Mouse (Mus musculus) T-helper 1 cell (primary cell): ENCODE results near the gene Acot13.
"Not testable (repeated sequence)": the region's sequence is repeated elsewhere in the genome, so short reads cannot be mapped to it uniquely, and the experiment has no call there.

Source experiments
- in situ Hi-C: fragments of 300-600 bp; cut with MboI, MseI; formaldehyde crosslinking; loops from one replicate; pipeline ENCODE4 v1.15.1; 2025; ENCODE audit warnings: high pct_unique_total_duplicates

The Acot13 gene

DNA sequence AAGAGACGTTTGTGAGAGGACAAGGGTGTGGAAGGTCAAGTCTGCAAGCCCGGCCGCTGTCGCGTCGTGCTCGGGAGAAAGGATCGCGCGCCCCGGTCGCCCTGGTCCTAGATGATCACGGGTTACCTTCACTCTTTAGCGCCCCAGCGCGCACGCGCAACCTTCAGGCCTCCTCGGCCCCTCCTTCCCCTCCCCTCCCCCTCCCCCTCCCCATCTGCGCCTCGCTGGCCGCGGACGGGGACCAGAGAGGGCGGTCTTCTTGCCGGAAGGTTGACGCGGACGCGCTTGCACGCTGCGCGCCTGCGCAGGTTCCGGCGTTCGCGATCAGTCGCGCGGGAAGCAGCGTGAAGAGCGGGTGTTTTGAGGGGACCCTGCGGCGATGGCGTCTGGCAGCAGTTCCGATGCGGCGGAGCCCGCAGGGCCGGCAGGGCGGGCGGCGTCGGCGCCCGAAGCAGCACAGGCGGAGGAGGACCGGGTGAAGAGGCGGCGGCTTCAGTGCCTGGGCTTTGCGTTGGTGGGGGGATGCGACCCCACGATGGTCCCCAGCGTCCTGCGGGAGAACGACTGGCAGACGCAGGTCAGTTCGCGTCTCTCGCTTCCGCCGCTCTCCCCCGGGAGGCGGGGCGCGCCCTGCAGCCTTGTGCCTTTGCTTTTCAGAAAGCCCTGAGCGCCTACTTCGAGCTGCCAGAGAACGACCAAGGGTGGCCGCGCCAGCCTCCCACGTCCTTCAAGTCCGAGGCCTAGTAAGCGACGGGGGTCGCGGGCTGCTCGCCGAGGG lies at the start of gene Acot13, which contains the start of gene Tdp2:
Gene Acot13, minus strand, starts transcription at position 188 of the 778 bp plus-strand sequence.
Gene Tdp2, plus strand, starts transcription at position 327 of the 778 bp plus-strand sequence.
- in situ Hi-C loops: no loop called here

GRCm38 (mm10) chr13:24880704-24881103 lies 49.4 kb upstream of the Acot13 start:
- in situ Hi-C loops: no loop called here

DNA sequence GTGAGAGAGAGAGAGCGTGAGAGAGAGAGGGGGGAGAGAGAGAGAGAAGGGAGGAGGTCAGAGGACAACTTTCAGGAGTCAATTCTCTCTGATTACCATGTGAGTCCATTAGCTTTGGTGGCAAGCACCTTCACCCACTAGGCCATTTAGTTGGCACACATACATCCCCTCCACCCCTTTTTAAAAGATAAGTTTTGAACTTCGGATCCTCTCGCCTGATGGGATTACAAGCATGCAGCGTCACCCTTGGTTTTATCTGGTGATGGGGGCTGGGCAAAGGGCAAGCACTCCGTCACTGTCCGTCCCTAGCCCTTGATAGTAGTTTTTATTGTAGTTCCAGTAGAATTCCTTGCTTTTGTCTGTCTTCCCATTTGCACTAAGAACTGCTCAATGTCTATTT lies 48.9 kb upstream of the Acot13 start:
- in situ Hi-C loops: no loop called here

DNA sequence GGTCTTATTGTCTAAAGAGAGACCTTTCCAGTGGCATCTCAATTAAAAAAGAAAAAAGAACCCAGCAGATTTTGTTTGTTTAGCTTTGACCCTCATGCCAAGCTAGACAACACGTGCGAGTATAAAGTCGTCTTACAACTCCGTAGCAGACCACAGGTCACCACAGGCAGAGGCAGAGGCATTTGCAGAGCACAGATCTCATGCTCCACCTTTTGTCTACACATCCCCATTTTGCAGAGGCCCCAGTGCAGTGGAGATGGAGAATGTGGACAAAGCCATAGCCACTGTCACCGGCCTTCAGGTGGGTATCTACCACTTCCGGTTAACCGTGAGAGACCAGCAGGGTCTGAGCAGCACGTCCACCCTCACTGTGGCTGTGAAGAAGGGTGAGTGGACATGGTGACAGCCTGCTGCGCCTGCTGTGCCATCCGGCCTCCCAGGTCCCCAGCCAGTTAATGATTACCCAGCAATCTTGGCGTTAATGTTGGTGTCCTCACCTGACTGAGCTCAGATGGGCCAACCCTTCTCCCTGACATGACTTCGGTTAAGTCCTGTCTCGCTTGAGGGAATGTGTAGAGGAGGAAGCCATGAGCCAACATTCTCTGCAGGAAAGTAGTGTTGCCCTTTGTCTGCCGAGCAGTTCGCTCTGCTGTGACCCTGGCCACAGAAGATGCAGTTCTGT lies 48.2 kb upstream of the Acot13 start:
- in situ Hi-C loops: no loop called here

GRCm38 (mm10) chr13:24868233-24868632 lies 36.9 kb upstream of the Acot13 start:
- in situ Hi-C loops: no loop called here

- in situ Hi-C loops: no loop called here
These were observed 36.4 kb upstream of the Acot13 start for GRCm38 (mm10) chr13:24867789-24868188.

DNA sequence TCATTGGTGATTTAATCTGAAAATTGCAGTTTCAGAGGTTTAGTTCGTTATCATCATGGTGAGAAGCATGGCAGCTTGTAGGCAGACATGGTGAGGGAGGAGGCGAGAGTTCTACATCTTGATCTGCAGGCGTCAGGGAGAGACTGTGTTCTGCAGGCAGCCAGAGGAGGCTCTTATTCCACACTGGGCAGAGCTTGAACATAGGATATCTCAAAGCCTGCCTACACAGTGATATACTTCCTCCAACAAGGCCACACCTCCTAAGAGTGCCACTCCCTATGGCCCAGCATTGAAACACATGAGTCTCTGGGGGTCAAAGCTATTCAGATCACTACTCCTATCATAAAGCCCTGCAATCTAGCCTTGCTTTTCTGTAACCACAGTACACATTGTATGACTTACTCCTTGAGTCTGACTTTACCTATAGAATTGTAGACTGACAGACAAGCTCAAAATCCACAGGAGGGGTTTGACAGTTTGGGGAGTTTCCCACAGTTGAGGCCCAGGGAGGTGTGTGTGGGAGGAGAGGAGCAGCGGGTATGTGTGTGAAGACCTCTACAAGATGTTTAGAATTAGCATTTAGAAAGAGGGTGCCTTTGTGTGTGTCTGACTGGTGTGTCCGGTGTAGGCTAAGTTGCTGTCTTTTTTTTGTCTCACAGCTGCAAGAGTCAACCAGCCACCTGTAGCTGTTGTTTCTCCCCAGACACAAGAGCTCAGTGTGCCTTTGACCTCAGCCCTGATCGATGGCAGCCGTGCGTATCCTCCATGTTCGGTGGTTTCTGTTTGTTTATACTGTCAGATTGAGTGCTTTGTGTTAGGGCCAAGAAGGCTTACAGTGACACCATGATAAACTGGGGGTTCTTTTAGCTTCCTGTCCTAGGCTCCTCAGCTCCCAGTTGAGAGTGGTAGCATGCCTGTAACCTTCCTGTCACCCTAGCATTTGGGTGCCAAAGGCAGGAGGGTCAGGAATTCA lies 35.4 kb upstream of the Acot13 start:
- in situ Hi-C loops: no loop called here

GRCm38 (mm10) chr13:24862520-24862919 lies 31.2 kb upstream of the Acot13 start:
- in situ Hi-C loops: no loop called here

- in situ Hi-C loops: no loop called here
These were observed 30.7 kb upstream of the Acot13 start for GRCm38 (mm10) chr13:24862021-24862420.

DNA sequence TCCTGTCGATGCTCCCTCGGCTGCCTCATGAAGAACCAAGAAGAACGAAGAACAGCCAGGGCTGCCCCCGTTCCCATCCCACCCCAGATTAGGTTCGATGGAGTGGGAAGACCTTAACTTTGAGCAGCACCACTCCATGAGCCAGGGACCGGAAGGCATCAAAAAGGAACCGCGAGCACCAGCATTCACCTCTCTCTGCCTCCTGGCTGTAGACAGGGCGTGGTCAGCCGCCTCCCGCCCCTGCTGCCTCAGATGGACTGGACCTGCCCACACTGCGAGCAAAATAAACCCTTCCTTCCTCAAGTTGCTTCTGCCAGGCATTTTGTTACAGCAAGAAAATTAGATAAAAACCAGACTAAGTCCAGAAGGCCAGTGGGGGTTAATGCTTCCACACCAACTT lies 29.7 kb upstream of the Acot13 start:
- in situ Hi-C loops: no loop called here

DNA sequence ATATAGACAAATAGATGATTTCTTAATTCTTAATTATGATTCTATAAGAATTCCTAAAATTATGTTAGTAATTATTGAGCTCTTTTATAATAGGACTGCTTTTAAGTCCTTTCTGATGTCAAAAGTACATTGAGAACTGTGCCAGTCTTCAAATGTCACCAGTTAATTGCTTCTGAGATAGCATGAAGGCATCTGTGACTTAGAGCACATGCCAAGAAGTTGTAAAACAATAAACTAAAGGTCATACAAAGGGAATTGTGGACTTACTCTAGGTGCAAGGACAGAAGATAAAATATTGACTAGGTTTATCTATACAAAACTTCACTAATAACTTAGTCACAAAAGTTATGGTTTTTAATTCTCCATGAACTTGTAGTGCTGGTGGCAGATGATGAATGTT lies 27.8 kb upstream of the Acot13 start:
- in situ Hi-C loops: no loop called here

GRCm38 (mm10) chr13:24852570-24852969 lies 21.2 kb upstream of the Acot13 start:
- in situ Hi-C loops: no loop called here

DNA sequence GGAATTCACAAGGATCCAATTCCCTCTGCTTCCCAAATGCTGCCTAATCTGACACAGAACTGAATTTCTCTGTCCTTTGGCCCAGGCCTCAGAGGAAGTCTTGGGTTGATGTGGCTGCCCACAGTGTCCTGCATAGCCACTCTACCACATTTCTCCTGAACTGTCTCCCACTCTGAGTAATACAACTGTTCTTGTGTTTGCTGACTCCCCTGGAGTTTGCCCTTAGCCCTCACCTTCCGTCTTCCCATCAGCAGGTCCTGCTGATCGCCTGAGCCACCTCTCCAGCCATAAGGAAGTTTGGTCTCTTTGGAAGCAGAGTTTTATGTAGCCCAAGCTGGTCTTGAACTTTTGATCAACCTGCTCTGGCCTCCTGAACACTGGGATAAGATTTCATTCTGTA lies 20.6 kb upstream of the Acot13 start:
- in situ Hi-C loops: no loop called here

GRCm38 (mm10) chr13:24849318-24849717 lies 18.0 kb upstream of the Acot13 start:
- in situ Hi-C loops: no loop called here

- in situ Hi-C loops: no loop called here
These were observed 13.9 kb upstream of the Acot13 start, which contains the start of gene D130043K22Rik for GRCm38 (mm10) chr13:24844983-24845955. Gene D130043K22Rik, plus strand, starts transcription at chr13:24845135.

DNA sequence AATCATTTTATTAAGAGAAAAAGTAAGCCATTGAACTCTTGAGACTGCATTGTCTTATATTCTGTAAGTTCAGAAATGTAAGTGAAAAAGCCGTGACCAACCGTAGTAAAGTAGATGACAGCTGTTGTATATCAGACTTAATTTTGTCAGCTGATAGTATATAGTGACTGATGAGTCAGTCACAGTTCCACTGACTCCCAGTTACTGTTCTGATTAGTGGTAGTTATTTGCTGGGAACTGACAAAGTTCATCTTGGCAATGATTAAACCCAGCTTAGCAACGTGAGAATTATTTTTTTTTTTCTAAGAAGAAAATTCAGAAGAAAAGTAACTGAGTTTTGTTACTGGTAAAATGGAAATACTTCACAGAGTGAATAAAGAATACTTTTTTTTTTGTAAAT lies 10.4 kb upstream of the Acot13 start:
- in situ Hi-C loops: no loop called here

- in situ Hi-C loops: no loop called here
These were observed 8.5 kb upstream of the Acot13 start for GRCm38 (mm10) chr13:24839831-24840230.

GRCm38 (mm10) chr13:24837765-24838164 lies 6.4 kb upstream of the Acot13 start:
- in situ Hi-C loops: not testable (repeated sequence)

DNA sequence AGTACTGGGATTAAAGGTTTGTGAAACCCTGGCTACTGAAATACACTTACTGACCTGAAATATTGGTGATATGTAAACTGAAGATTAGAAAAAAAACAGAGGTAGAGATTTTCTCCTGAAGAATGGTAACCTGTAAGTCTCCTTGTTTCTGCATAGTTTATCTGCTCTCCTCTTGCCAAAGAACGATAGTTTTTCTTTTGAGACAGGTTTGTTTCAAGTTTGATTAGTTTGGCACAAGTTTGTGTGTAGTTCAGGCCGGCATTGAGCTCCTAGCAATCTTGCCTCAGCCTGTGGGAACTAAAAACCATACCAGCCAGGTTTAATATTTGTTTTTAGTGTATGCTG lies 1.4 kb upstream of the Acot13 start:
- in situ Hi-C loops: no loop called here

- in situ Hi-C loops: no loop called here
These were observed 931 bp upstream of the Acot13 start for GRCm38 (mm10) chr13:24832131-24832810.
